Mouse (Mus musculus): Measurements from ENCODE around the gene Prl3b1.

Gene Prl3b1

DNA sequence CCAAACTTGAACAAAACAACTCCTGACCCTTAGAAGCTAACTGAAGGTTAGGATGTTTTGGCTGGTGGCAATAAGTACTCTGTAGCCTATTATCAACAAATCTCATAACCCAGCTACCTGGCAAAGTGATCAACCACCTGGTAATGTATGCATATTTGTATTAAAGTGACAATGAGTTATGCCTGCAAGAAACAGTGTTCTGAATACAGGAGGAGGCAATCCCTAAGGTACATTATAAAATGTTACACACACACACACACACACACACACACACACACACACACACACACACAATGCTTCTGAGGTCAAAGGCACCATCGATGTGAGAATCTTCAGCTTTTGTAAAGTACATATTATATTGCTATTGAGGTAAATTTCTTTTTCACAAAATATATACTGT is at the start of gene Prl3b1:
Gene Prl3b1 (plus strand): TSS at position 301 of the 400 bp plus-strand sequence.
- no peak for DNase-seq (ENCODE audit: low read depth)

GRCm38 (mm10) chr13:27196359-27196758 is 45.3 kb upstream of the Prl3b1 start, which contains the start of gene Prl3c1:
Prl3c1 (plus strand) TSS chr13:27196659.
- DNase-seq (ENCODE audit: low read depth): no peak

GRCm38 (mm10) chr13:27259136-27259535 is 17.5 kb downstream of the Prl3b1 start, which contains the start of gene Prl3a1:
Prl3a1 (plus strand) TSS chr13:27259436.
- DNase-seq (ENCODE audit: low read depth): no peak
